Mouse (Mus musculus): ENCODE results near the gene Gtpbp3. TPM values are rescaled to one million over a fixed set of nuclear protein-coding genes. Genes with fewer than 3 reads are reported as not detected.

Gene Gtpbp3
- 12.3 and 12.5 TPM in 2 replicates for polyA plus RNA-seq (2015; fragmentation: Nextera tagmentation; extraction: Ambion mirVana)

DNA sequence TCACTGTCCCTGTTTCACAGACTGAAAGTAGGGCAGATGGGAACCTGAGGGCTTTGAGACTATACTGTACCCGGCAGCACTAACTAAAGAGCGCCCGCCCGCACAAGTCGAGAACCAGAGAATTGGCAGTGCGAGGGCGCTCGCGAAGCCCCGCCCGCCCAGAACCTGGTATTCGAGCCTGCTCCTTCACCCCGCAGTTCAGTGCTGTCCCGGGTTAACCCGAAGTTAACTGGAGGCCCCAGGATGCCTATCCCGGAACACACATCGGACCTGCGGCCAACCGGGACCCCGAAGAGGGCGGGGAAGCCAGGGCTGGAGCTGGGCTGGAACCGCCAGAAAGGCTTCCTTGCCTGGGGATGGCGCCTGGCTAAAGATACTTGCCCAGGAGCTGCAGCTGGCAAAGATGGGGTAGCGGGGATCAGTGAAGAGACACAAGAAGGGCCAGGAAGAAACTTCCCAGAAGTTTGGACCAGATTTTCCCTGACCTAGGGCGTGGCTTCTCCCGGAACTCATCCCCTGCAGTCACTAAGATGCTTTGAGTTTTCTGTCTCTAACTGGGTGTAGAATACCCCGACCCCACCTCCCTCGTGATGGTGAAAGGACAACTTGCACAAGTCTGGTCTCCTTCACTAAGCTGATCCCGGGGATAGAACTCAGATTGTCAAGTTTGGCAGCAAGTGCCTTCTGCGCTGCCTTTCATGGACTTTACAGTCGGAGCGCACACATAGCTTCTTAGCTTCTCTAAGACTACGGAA lies at the start of gene Gtpbp3:
Gtpbp3 (plus strand) TSS at position 413 of the 755 bp plus-strand sequence.
- H3K4me1 ChIP-seq (ENCODE audit: control insufficient read depth, insufficient read depth, low read length), result peaks cover 15% of the 10 kb centered on the region
- ATAC-seq (replicated peaks; ENCODE audit: extremely low read depth, insufficient read depth, low FRiP score), result peak; percentile 40
- peak within 1 kb of the TSS; percentile 88 for H3K9ac ChIP-seq (ENCODE audit: low read length)
- peaks cover 8% of the 10 kb centered on the region; the same call in 1 of the 2 replicates for H3K36me3 ChIP-seq (ENCODE audit: control insufficient read depth, insufficient read depth)
- peak within 1 kb of the TSS; percentile 93 for H3K27ac ChIP-seq (ENCODE audit: low read length)
- peak within 1 kb of the TSS; percentile 88 for H3K4me3 ChIP-seq (ENCODE audit: low read length)
- no peaks in the 10 kb centered on the region for H3K27me3 ChIP-seq (ENCODE audit: control insufficient read depth, insufficient read depth, low read length)
- H3K9me3 ChIP-seq (replicated peaks; ENCODE audit: control insufficient read depth, low read length), result no peaks in the 10 kb centered on the region
- under 1% methylated on average over 33 of the region's 33 CpGs for WGBS
- peak within 1 kb of the TSS; percentile 99 for H3K4me2 ChIP-seq (ENCODE audit: low read depth, low read length)

DNA sequence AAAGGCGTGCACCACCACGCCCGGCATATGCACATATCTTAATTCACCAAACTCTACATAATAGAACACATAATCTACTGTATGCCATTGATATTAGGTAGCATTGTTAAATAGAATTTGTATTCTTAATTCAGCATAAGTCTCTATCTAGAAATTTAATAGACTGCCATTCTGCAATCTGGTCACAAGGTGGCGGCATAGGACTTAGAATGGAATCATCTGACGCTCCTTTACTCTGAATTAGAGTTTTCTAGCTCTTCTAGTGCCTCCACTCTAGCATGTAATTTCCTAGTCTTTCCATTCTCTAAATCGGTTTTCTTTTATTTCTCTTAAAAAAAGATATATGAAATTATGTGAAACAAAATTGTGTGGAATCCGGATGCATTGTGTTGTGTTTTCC lies 46.5 kb upstream of the Gtpbp3 start:
- H3K4me3 ChIP-seq (ENCODE audit: low read length), result no peak overlapping the region
- no peak overlapping the region for H3K9ac ChIP-seq (ENCODE audit: low read length)
- H3K27ac ChIP-seq (ENCODE audit: low read length), result no peak overlapping the region
- ATAC-seq (replicated peaks; ENCODE audit: extremely low read depth, insufficient read depth, low FRiP score), result no peak
- no peak overlapping the region for H3K4me2 ChIP-seq (ENCODE audit: low read depth, low read length)
- H3K36me3 ChIP-seq (ENCODE audit: control insufficient read depth, insufficient read depth), result no peaks in the 10 kb centered on the region
- H3K4me1 ChIP-seq (ENCODE audit: control insufficient read depth, insufficient read depth, low read length), result no peaks in the 10 kb centered on the region
- H3K9me3 ChIP-seq (replicated peaks; ENCODE audit: control insufficient read depth, low read length), result no peaks in the 10 kb centered on the region
- H3K27me3 ChIP-seq (ENCODE audit: control insufficient read depth, insufficient read depth, low read length), result peaks cover 6% of the 10 kb centered on the region
- WGBS, result under 1% methylated on average over 7 of the region's 7 CpGs

DNA sequence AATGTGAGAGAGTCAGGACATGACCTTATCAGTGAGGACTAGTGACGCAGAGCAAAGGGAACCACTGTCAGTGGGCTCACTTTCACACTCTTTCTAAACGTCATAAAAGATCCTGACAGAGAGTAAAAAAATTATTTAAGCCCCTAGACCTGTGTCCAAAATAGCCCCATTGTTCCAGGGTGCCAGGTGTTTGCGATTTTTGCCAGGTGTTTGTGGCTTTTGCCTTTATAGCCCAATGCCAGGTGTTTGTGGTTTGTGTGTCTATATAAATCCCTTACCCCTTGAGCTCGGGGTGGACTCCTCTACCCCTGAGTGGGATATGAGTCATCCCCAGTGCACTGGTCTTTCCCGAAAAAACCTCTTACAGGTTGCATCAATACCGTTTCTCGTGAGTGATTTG lies 42.8 kb upstream of the Gtpbp3 start:
- H3K4me2 ChIP-seq (ENCODE audit: low read depth, low read length), result no peak overlapping the region
- H3K27me3 ChIP-seq (ENCODE audit: control insufficient read depth, insufficient read depth, low read length), result peaks cover 6% of the 10 kb centered on the region
- H3K27ac ChIP-seq (ENCODE audit: low read length), result no peak overlapping the region
- ATAC-seq (replicated peaks; ENCODE audit: extremely low read depth, insufficient read depth, low FRiP score), result no peak
- H3K4me3 ChIP-seq (ENCODE audit: low read length), result no peak overlapping the region
- WGBS, result 66% methylated on average over 7 of the region's 7 CpGs
- H3K9ac ChIP-seq (ENCODE audit: low read length), result no peak overlapping the region
- H3K9me3 ChIP-seq (replicated peaks; ENCODE audit: control insufficient read depth, low read length), result no peaks in the 10 kb centered on the region
- no peaks in the 10 kb centered on the region for H3K36me3 ChIP-seq (ENCODE audit: control insufficient read depth, insufficient read depth)
- no peaks in the 10 kb centered on the region for H3K4me1 ChIP-seq (ENCODE audit: control insufficient read depth, insufficient read depth, low read length)

DNA sequence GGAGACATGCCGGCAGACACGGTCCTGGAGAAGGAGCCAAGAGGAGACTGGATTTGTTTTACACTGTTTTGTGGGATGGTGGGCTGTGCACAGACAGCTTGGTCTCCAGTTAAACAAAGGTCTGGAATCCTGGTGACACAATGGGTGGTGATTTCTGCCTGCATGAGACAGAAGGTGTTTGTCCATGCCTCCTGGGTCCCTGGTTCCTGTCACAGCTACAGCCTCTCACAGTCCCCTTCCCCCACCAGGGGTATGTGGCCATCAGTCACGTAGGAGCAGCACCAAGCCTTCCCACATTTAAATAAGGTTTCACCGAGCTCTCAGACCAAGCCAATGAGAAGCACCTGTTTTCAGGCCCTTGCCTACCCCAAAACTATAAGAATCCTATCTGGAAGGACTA lies 36.6 kb upstream of the Gtpbp3 start:
- Histone ChIP-seq H3K4me2 (ENCODE audit: low read depth, low read length) (no peak overlapping the region), H3K27me3 (ENCODE audit: control insufficient read depth, insufficient read depth, low read length) (no peaks in the 10 kb centered on the region), H3K4me1 (ENCODE audit: control insufficient read depth, insufficient read depth, low read length) (no peaks in the 10 kb centered on the region), H3K36me3 (ENCODE audit: control insufficient read depth, insufficient read depth) (no peaks in the 10 kb centered on the region), H3K9me3 (replicated peaks; ENCODE audit: control insufficient read depth, low read length) (no peaks in the 10 kb centered on the region), H3K27ac (ENCODE audit: low read length) (no peak overlapping the region), H3K4me3 (ENCODE audit: low read length) (no peak overlapping the region), H3K9ac (ENCODE audit: low read length) (no peak overlapping the region)
- no peak for ATAC-seq (replicated peaks; ENCODE audit: extremely low read depth, insufficient read depth, low FRiP score)
- WGBS, result 64% methylated on average over 4 of the region's 4 CpGs

DNA sequence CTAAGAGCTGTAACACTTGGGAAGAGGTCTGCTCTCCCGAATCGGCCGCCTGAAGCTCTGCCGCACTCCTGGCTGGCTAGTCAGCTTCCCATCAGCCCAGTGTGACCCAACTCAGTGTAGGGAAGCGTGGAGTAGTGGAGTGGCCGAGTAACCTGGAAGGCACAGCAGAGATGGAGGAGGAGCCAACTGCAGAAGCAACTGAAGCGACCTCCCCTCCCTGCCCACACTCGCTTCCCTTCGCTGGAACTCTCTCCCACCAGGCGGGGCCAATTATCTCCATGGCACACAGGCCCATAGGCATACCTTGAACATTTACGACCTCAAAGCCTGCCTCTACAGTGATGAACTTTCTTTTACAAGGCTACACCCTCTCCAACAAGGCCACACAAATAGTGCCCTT lies 36.1 kb upstream of the Gtpbp3 start:
- 48% methylated on average over 11 of the region's 11 CpGs for WGBS
- H3K27me3 ChIP-seq (ENCODE audit: control insufficient read depth, insufficient read depth, low read length), result no peaks in the 10 kb centered on the region
- no peaks in the 10 kb centered on the region for H3K36me3 ChIP-seq (ENCODE audit: control insufficient read depth, insufficient read depth)
- no peak overlapping the region for H3K27ac ChIP-seq (ENCODE audit: low read length)
- H3K4me3 ChIP-seq (ENCODE audit: low read length), result no peak overlapping the region
- H3K4me1 ChIP-seq (ENCODE audit: control insufficient read depth, insufficient read depth, low read length), result no peaks in the 10 kb centered on the region
- H3K9ac ChIP-seq (ENCODE audit: low read length), result no peak overlapping the region
- no peaks in the 10 kb centered on the region for H3K9me3 ChIP-seq (replicated peaks; ENCODE audit: control insufficient read depth, low read length)
- ATAC-seq (replicated peaks; ENCODE audit: extremely low read depth, insufficient read depth, low FRiP score), result no peak
- H3K4me2 ChIP-seq (ENCODE audit: low read depth, low read length), result no peak overlapping the region

DNA sequence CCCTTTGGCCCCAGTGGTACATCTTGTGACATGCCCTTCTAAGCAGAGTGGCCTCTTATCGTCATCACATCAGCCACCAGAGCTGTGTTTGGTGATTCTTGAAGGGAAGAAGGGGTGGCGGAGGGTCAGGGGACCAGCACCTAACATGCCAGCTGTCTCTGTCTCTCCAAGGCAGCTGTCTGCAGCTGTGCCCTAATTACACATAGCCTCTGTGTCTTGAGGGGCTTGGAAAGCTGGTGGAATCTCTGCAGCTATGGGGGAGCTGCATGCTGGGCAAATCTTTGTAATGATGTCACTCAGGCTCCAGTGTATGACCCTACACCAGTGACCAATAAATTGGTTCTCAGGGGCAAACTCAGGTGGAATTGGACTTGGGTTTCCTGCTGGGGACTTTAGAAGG lies 35.2 kb upstream of the Gtpbp3 start:
- ATAC-seq (replicated peaks; ENCODE audit: extremely low read depth, insufficient read depth, low FRiP score), result no peak

DNA sequence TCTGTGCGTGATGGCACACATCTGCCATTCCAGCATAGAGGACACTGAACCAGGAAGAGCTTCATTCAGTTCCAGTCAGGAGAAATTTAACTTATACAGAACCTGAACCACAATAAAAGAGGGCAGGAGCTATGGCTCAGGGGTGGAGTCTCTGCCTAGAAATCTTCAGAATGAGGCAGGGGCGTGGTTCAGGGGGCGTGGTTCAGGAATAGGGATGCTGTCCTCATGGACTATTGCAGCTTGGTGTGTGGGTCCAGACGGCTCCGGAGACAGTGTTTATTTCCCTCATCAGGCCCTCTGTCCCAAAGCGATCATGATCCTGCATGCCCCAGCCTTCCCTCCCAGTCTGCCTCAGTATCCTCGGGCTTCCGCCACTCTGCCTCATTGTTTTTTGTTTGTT lies 33.2 kb upstream of the Gtpbp3 start:
- no peaks in the 10 kb centered on the region for H3K4me1 ChIP-seq (ENCODE audit: control insufficient read depth, insufficient read depth, low read length)
- no peaks in the 10 kb centered on the region for H3K9me3 ChIP-seq (replicated peaks; ENCODE audit: control insufficient read depth, low read length)
- ATAC-seq (replicated peaks; ENCODE audit: extremely low read depth, insufficient read depth, low FRiP score), result no peak
- H3K27ac ChIP-seq (ENCODE audit: low read length), result no peak overlapping the region
- peaks cover 9% of the 10 kb centered on the region; the same call in 1 of the 2 replicates for H3K36me3 ChIP-seq (ENCODE audit: control insufficient read depth, insufficient read depth)
- no peaks in the 10 kb centered on the region for H3K27me3 ChIP-seq (ENCODE audit: control insufficient read depth, insufficient read depth, low read length)
- 72% methylated on average over 8 of the region's 8 CpGs for WGBS
- H3K9ac ChIP-seq (ENCODE audit: low read length), result no peak overlapping the region
- no peak overlapping the region for H3K4me2 ChIP-seq (ENCODE audit: low read depth, low read length)
- H3K4me3 ChIP-seq (ENCODE audit: low read length), result no peak overlapping the region

More for the DNA sequence above, 35.2 kb upstream of the Gtpbp3 start:
- Histone ChIP-seq H3K36me3 (ENCODE audit: control insufficient read depth, insufficient read depth) (0 out of 2 replicates have a peak, but pooled peaks cover 1% of the 10 kb centered on the region), H3K27me3 (ENCODE audit: control insufficient read depth, insufficient read depth, low read length) (no peaks in the 10 kb centered on the region), H3K4me2 (ENCODE audit: low read depth, low read length) (no peak overlapping the region), H3K9ac (ENCODE audit: low read length) (no peak overlapping the region), H3K27ac (ENCODE audit: low read length) (no peak overlapping the region), H3K4me3 (ENCODE audit: low read length) (no peak overlapping the region), H3K9me3 (replicated peaks; ENCODE audit: control insufficient read depth, low read length) (no peaks in the 10 kb centered on the region), H3K4me1 (ENCODE audit: control insufficient read depth, insufficient read depth, low read length) (no peaks in the 10 kb centered on the region)
- 68% methylated on average over 2 of the region's 2 CpGs for WGBS

DNA sequence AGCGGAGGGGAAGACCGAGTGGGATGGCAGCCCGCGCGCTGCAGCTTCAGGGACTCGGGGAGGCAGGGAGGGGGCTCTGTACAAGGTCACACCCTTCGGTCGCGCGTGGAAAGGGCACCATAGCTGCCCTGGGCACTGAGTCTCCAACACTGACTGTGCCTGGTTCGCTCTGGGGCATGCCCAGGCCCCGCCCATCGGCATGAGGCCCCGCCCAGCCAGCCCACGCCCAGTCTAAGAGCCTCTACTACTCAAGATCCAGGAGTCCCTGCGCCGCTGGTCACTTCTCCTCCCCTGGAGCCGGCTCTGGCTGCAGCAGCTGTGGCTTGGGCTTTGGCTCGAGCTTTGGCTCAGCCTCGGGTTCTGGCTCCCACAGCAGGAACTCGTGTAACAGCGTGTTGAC lies 31.0 kb upstream of the Gtpbp3 start:
- Histone ChIP-seq H3K4me3 (ENCODE audit: low read length) (no peak overlapping the region), H3K9me3 (replicated peaks; ENCODE audit: control insufficient read depth, low read length) (no peaks in the 10 kb centered on the region), H3K9ac (ENCODE audit: low read length) (no peak overlapping the region), H3K27ac (ENCODE audit: low read length) (no peak overlapping the region), H3K27me3 (ENCODE audit: control insufficient read depth, insufficient read depth, low read length) (no peaks in the 10 kb centered on the region), H3K4me1 (ENCODE audit: control insufficient read depth, insufficient read depth, low read length) (no peaks in the 10 kb centered on the region), H3K4me2 (ENCODE audit: low read depth, low read length) (no peak overlapping the region), H3K36me3 (ENCODE audit: control insufficient read depth, insufficient read depth) (peaks cover 20% of the 10 kb centered on the region)
- ATAC-seq (replicated peaks; ENCODE audit: extremely low read depth, insufficient read depth, low FRiP score), result no peak
- WGBS, result 39% methylated on average over 22 of the region's 22 CpGs

DNA sequence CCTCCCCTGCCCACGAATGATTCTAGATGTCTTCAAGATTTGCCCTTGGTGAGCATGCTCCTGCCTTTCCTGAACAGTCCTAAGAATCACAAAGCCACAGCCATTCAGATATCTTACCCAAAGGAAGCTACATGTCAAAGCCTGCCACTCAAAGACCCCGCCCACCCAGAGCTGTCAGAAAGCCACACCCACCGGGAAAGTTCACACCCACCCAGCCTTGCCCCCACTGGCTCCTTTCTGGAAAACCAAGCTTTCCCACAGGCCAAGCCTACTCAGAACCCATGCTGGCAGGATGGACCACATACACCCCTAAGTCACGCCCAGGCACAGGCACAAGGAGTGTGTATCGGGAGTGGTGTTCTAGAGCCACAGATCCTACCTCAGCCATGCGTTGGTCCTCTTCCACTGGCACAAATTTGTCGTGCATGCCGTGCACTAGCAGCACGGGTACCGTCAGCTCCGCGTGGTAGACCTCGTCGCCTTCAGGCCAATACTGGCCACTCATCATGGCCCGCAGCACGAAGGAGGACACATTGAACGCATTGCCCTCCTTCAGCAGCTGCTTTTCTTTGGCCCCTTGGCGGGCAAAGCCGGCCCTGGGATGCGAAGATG lies 30.1 kb upstream of the Gtpbp3 start:
- Histone ChIP-seq H3K4me1 (ENCODE audit: control insufficient read depth, insufficient read depth, low read length) (peaks cover 3% of the 10 kb centered on the region; the same call in 1 of the 2 replicates), H3K27me3 (ENCODE audit: control insufficient read depth, insufficient read depth, low read length) (no peaks in the 10 kb centered on the region), H3K4me2 (ENCODE audit: low read depth, low read length) (no peak overlapping the region), H3K27ac (ENCODE audit: low read length) (no peak overlapping the region), H3K4me3 (ENCODE audit: low read length) (no peak overlapping the region), H3K9ac (ENCODE audit: low read length) (no peak overlapping the region), H3K36me3 (ENCODE audit: control insufficient read depth, insufficient read depth) (peaks cover 20% of the 10 kb centered on the region), H3K9me3 (replicated peaks; ENCODE audit: control insufficient read depth, low read length) (no peaks in the 10 kb centered on the region)
- no peak for ATAC-seq (replicated peaks; ENCODE audit: extremely low read depth, insufficient read depth, low FRiP score)
- WGBS, result 81% methylated on average over 20 of the region's 20 CpGs
